Mouse (Mus musculus): ENCODE measurements around the gene Tom1l1.

GRCm38 (mm10) chr11:90660662-90661061 is 27.5 kb downstream of the Tom1l1 start:
- TF ChIP-seq GATA1 (IDR thresholded peaks at IDR 0.05; ENCODE audit: low read length): no peak
- no peak for TF ChIP-seq TAL1 (IDR thresholded peaks at IDR 0.05; ENCODE audit: low read length)
